Mouse (Mus musculus): ENCODE data around the gene Adgrl2. TPM values are rescaled to one million over a fixed set of nuclear protein-coding genes. Genes with fewer than 3 reads are reported as not detected.

Adgrl2 gene
- polyA plus RNA-seq, 1 experiment = not detected

DNA sequence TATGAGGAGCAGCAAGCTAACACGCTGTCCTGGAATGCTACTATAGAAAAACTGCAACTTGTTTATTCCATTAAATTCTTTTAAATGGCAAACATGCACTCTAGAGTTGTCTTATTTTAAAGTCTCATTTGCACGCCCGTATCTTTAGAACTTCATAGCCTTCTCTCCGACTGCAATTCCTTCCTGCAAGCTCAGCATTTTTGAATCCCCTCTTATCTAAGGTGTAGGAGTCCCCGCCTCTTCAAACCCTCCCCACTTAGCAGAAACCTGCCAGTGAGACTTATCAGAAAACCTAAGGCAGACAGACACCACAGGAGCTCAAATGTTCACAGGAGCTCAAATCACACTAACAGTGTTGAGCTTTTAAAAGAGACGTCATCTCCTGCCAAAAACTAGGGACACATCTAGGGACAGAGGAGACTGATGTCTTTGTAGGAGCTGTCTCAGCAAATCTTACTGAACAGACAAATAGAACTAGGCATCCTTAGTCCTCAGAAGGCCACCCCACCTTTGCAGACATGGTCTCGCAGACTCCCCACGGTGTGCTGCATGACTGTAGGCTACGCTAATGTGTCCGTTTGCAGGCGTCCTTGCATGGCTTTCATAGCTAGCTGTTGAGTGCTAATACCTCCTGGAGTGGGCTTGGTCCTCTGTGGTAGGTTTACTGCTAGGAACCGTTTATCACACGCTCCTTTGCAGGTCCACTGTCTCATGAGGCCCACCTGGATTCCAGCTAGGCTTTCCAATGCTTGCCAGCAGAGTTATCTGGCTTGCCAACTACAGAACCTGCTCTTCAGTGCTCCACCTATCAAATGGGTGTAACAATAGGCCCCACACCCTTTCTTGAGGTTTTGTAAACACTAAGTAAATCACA lies 84.2 kb downstream of the Adgrl2 start:
- Histone ChIP-seq H3K4me1 (ENCODE audit: control insufficient read depth, insufficient read depth, low read length) (no peaks in the 10 kb centered on the region), H3K27ac (ENCODE audit: insufficient read depth, low read depth, low read length) (no peak overlapping the region), H3K4me3 (ENCODE audit: insufficient read depth, low read depth, low read length) (no peak overlapping the region)
- WGBS = 90% methylated on average over 13 of the region's 13 CpGs
- TF ChIP-seq CTCF (IDR thresholded peaks at IDR 0.05; ENCODE audit: insufficient read depth, low read depth, low read length) (no peak), POLR2A (IDR thresholded peaks at IDR 0.05; ENCODE audit: insufficient read depth, low read depth, low read length) (no peak)

DNA sequence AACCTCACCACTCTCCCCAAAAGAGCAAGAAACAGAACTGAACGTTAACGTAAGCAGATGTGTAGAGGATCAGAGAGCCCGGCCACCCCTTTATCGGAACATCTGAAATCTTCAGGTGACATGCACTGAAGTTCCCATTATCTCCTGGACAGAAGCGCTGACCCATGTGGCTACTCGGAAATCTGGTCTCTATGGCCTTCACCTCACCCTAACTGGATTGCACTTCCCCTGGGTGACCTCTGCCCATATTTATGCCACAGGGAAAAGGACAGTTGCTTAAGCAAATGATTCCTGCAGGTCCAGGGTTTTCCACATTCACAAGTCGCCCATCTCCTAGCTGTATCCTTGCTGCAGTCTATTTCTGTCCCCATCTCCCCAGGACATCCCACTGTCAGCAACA lies 84.9 kb downstream of the Adgrl2 start:
- WGBS = 92% methylated on average over 7 of the region's 7 CpGs
- Histone ChIP-seq H3K4me1 (ENCODE audit: control insufficient read depth, insufficient read depth, low read length) (no peaks in the 10 kb centered on the region), H3K4me3 (ENCODE audit: insufficient read depth, low read depth, low read length) (no peak overlapping the region), H3K27ac (ENCODE audit: insufficient read depth, low read depth, low read length) (no peak overlapping the region)
- TF ChIP-seq POLR2A (IDR thresholded peaks at IDR 0.05; ENCODE audit: insufficient read depth, low read depth, low read length) (no peak), CTCF (IDR thresholded peaks at IDR 0.05; ENCODE audit: insufficient read depth, low read depth, low read length) (no peak)

DNA sequence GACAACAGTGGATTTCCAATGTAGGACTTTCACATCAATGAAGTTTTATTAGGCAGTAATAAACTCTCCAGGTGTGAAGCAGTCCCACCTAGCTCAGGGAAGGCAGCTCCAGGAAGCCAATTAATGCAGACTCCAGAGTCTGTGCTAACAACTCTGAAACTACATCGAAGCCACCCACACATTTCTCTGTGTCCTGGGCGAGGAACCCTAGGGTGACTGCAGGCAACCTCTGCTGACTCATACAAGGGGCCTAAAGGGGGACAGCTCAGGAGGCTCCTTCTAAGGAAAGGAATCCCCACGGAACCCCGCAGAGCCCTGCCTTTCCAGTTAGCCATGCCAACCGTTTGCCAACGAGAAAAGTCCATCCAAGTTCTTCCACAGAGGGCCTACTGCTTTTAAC lies 90.5 kb downstream of the Adgrl2 start:
- H3K4me1 ChIP-seq (ENCODE audit: control insufficient read depth, insufficient read depth, low read length) = no peaks in the 10 kb centered on the region
- 61% methylated on average over 6 of the region's 6 CpGs for WGBS
- no peak for TF ChIP-seq POLR2A (IDR thresholded peaks at IDR 0.05; ENCODE audit: insufficient read depth, low read depth, low read length)
- no peak for TF ChIP-seq CTCF (IDR thresholded peaks at IDR 0.05; ENCODE audit: insufficient read depth, low read depth, low read length)
- no peak overlapping the region for H3K27ac ChIP-seq (ENCODE audit: insufficient read depth, low read depth, low read length)
- H3K4me3 ChIP-seq (ENCODE audit: insufficient read depth, low read depth, low read length) = no peak overlapping the region

DNA sequence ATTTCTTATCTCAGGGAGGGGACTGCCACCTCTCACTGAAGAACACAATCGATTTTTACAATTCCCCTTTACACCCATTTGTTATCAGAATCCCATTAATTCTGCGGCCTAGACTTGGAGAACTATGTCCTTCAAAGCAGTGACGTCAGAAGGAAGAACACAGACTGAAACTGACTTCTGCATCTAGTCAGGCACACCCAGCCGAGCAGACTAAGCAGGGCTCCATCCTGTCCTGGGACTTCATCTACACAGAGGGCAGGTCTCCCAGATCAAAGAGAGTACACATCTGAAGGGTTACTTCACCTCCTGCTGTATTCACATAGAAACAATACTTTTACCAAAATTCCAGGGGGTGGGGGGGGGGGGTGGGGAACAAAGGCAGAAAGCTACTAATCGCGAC lies 90.9 kb downstream of the Adgrl2 start:
- H3K4me1 ChIP-seq (ENCODE audit: control insufficient read depth, insufficient read depth, low read length) = no peaks in the 10 kb centered on the region
- no peak overlapping the region for H3K4me3 ChIP-seq (ENCODE audit: insufficient read depth, low read depth, low read length)
- WGBS = 73% methylated on average over 6 of the region's 6 CpGs
- no peak for TF ChIP-seq POLR2A (IDR thresholded peaks at IDR 0.05; ENCODE audit: insufficient read depth, low read depth, low read length)
- H3K27ac ChIP-seq (ENCODE audit: insufficient read depth, low read depth, low read length) = no peak overlapping the region

DNA sequence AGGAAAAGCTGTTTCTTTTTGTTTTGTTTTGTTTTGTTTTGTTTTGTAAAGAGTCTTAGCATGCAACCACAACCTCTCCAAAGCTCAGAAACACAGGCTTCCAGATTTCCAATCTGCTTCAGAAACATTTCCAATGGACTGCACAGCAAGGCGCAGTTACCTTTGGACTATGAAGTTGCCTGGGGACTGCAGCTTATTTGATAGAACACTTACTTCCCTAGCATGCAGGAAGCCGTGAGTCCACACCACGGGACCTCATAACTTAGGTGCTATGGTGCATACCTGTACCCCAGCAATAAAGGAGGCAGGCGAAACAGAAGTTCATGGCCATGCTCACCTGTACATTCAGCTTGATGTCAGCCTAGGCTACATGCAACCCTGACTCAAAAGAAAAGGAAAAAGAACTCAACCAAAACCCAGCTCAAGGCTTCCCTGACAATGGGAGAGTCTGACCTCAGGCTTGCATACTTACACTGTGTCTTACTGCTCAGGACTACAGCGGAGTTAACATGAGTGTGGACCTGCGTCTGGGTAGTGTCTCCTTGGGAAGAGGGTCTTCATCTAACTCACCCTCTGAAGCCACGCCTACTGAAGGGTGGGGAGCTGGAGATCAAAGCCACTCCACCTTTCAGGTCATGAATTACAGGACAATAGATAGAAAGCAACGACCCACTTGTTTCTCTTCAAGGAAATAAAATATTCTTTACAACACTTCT lies 91.7 kb downstream of the Adgrl2 start:
- 82% methylated on average over 8 of the region's 8 CpGs for WGBS
- no peak overlapping the region for H3K4me3 ChIP-seq (ENCODE audit: insufficient read depth, low read depth, low read length)
- no peaks in the 10 kb centered on the region for H3K4me1 ChIP-seq (ENCODE audit: control insufficient read depth, insufficient read depth, low read length)
- TF ChIP-seq POLR2A (IDR thresholded peaks at IDR 0.05; ENCODE audit: insufficient read depth, low read depth, low read length) (no peak), CTCF (IDR thresholded peaks at IDR 0.05; ENCODE audit: insufficient read depth, low read depth, low read length) (no peak)
- no peak overlapping the region for H3K27ac ChIP-seq (ENCODE audit: insufficient read depth, low read depth, low read length)

DNA sequence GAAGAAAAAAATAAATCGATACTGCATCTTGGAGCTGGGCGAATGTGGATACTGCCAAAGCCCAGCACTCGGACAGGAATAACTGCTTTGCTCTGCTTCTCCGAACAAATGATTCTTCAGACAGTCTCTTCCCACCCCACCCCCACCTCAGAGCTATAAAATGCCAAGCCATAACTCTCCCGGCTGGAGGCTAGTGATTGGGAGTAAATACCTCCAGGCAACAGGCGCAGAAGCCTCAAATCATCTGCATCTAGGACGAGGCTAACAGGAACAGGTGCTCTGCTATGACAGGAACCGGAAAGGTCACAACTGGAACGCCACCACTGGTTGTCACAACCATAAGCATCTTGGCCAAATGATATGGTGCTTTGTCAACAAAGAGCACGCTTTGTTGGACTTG lies 94.1 kb downstream of the Adgrl2 start:
- Histone ChIP-seq H3K27ac (ENCODE audit: insufficient read depth, low read depth, low read length) (no peak overlapping the region), H3K4me1 (ENCODE audit: control insufficient read depth, insufficient read depth, low read length) (no peaks in the 10 kb centered on the region), H3K4me3 (ENCODE audit: insufficient read depth, low read depth, low read length) (no peak overlapping the region)
- WGBS = 86% methylated on average over 10 of the region's 10 CpGs
- TF ChIP-seq POLR2A (IDR thresholded peaks at IDR 0.05; ENCODE audit: insufficient read depth, low read depth, low read length) (no peak), CTCF (IDR thresholded peaks at IDR 0.05; ENCODE audit: insufficient read depth, low read depth, low read length) (no peak)

DNA sequence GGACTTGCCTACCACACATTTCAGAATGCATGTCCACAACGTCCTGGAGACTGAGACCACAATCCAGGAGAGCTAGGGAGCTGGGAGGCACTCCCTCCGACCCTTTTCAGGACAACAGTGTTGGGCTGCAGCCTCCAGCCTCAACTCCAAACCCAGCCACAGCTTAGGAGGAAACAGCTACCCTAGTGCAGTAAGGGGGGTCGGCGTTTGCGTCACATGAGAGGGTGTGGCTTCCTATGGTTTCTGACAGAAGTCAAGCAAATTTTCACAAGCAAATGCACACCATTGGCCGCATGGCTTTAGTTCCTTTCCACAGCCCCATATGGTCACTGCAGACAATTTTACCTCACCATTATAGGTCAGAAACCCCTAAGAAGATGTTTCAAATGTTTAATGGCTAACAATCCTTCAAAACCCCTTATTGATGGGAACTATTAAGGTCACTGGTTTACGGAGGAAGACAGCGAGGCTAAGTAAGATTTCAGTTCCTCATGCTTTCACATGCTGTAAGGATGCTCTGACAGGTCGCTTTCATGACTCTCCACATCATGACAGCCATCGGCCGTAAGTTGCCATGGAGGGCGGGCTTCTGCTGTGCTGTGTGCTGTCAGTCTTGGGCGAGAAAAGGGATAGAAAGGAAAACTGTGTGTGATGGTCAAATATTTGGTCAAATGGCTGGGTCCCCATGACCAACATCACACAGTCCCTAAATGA lies 94.8 kb downstream of the Adgrl2 start:
- Histone ChIP-seq H3K4me1 (ENCODE audit: control insufficient read depth, insufficient read depth, low read length) (no peaks in the 10 kb centered on the region), H3K4me3 (ENCODE audit: insufficient read depth, low read depth, low read length) (no peak overlapping the region), H3K27ac (ENCODE audit: insufficient read depth, low read depth, low read length) (no peak overlapping the region)
- no peak for TF ChIP-seq CTCF (IDR thresholded peaks at IDR 0.05; ENCODE audit: insufficient read depth, low read depth, low read length)
- TF ChIP-seq POLR2A (IDR thresholded peaks at IDR 0.05; ENCODE audit: insufficient read depth, low read depth, low read length) = no peak
- 88% methylated on average over 13 of the region's 13 CpGs for WGBS

DNA sequence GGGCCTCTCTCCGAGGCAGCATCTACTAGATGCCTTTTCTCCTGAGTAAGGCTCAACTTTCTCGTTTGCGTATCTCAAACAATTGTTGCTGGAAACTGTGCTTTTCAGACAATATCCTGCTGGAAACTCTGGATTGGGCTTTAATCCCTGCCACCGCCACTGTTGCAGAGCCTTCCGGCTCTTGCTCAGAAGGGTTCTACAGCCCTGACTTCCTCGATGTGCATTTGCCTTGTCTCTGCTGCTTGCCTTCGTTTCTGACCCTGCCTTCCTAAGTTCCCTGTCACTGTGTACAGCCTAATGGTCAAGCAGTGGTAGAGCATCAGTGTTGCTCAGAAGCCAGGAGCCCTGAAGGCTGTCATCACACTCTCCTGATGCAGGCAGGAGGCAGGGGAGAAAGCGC lies 95.5 kb downstream of the Adgrl2 start:
- no peaks in the 10 kb centered on the region for H3K4me1 ChIP-seq (ENCODE audit: control insufficient read depth, insufficient read depth, low read length)
- H3K4me3 ChIP-seq (ENCODE audit: insufficient read depth, low read depth, low read length) = no peak overlapping the region
- H3K27ac ChIP-seq (ENCODE audit: insufficient read depth, low read depth, low read length) = no peak overlapping the region
- TF ChIP-seq POLR2A (IDR thresholded peaks at IDR 0.05; ENCODE audit: insufficient read depth, low read depth, low read length) (no peak), CTCF (IDR thresholded peaks at IDR 0.05; ENCODE audit: insufficient read depth, low read depth, low read length) (no peak)
- 79% methylated on average over 8 of the region's 8 CpGs for WGBS

DNA sequence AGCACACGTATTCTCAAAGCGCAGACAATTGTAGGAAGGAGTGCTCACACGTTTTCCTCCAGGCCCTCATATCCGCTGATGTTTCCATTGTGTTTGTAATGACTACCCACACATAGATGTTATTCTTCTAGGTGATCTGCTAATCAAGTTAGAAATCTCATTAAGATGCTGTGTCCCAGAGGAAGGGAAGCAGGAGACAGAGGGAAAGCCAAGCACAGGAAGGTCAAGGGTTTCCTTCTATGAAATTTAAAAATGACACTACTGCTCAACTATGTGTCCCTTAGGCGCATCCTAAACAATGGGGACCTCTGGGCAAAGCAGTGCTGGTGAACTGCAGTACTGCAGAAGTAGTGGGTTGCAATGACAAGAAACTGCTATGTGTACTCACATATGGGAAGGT lies 102.5 kb downstream of the Adgrl2 start:
- 90% methylated on average over 5 of the region's 5 CpGs for whole genome bisulfite sequencing
- no peak overlapping the region for H3K27ac ChIP-seq (ENCODE audit: insufficient read depth, low read depth, low read length)

More for the DNA sequence above, 102.5 kb downstream of the Adgrl2 start:
- TF ChIP-seq POLR2A (IDR thresholded peaks at IDR 0.05; ENCODE audit: insufficient read depth, low read depth, low read length) (no peak), CTCF (IDR thresholded peaks at IDR 0.05; ENCODE audit: insufficient read depth, low read depth, low read length) (no peak)
- no peaks in the 10 kb centered on the region for H3K4me1 ChIP-seq (ENCODE audit: control insufficient read depth, insufficient read depth, low read length)
- H3K4me3 ChIP-seq (ENCODE audit: insufficient read depth, low read depth, low read length) = no peak overlapping the region

All from olfactory bulb, adult 2 months (tissue).